Mouse (Mus musculus) forebrain, embryonic 13.5 days (tissue): Measurements from ENCODE around the gene Cenpt. TPM values are rescaled to one million over a fixed set of nuclear protein-coding genes. Genes with fewer than 3 reads are reported as not detected.

ENCODE experiments used
- ATAC-seq: fragments of 200-750 bp; cut with Nextera tagmentation; 2 replicates; pipeline ENCODE4 v1.8.0; 2017
- H3K27ac ChIP-seq: fragments of 300-500 bp; sonication (generic); 2 replicates; pipeline ENCODE4 v1.5.1; 2015; ENCODE audit warnings: inconsistent platforms, mild to moderate bottlenecking, moderate library complexity
- H3K27me3 ChIP-seq: fragments of 300-500 bp; sonication (generic); 2 replicates; pipeline ENCODE4 v1.6.1; 2015; ENCODE audit warnings: mild to moderate bottlenecking, inconsistent platforms
- H3K36me3 ChIP-seq: fragments of 300-500 bp; sonication (generic); 2 replicates; pipeline ENCODE4 v1.6.1; 2015; ENCODE audit warnings: mild to moderate bottlenecking, inconsistent platforms; ENCODE audit not compliant: poor library complexity, severe bottlenecking
- H3K4me1 ChIP-seq: fragments of 300-500 bp; sonication (generic); 2 replicates; pipeline ENCODE4 v1.6.1; 2015; ENCODE audit warnings: inconsistent platforms
- H3K4me2 ChIP-seq: fragments of 300-500 bp; sonication (generic); 2 replicates; pipeline ENCODE4 v1.6.1; 2015; ENCODE audit warnings: inconsistent platforms, mild to moderate bottlenecking, moderate library complexity
- H3K4me3 ChIP-seq: fragments of 300-500 bp; sonication (generic); 2 replicates; pipeline ENCODE4 v1.5.1; 2015; ENCODE audit warnings: mild to moderate bottlenecking, inconsistent platforms
- H3K9ac ChIP-seq: fragments of 300-500 bp; sonication (generic); 2 replicates; pipeline ENCODE4 v1.6.1; 2015; ENCODE audit warnings: mild to moderate bottlenecking, inconsistent platforms
- H3K9me3 ChIP-seq: fragments of 300-500 bp; sonication (generic); replicated peaks from 2 replicates; pipeline ENCODE4 v1.6.1; 2016; ENCODE audit warnings: inconsistent platforms
- WGBS: fragments of 180-500 bp; shearing (Covaris S2); methylation state at CpG from one replicate; pipeline ENCODE4 v1.1.7; 2015; 5-methylcytosine and 5-hydroxymethylcytosine counted together
- polyA plus RNA-seq: library from polyadenylated mRNA; unstranded; fragments of >200 nt; fragmentation: Nextera tagmentation; extraction: Ambion mirVana; gene quantifications from 2 replicates; pipeline ENCODE4 v1.2.1, GENCODE M21; 2015

Gene Cenpt
- polyA plus RNA-seq, result 68.8 and 71.4 TPM in 2 replicates

DNA sequence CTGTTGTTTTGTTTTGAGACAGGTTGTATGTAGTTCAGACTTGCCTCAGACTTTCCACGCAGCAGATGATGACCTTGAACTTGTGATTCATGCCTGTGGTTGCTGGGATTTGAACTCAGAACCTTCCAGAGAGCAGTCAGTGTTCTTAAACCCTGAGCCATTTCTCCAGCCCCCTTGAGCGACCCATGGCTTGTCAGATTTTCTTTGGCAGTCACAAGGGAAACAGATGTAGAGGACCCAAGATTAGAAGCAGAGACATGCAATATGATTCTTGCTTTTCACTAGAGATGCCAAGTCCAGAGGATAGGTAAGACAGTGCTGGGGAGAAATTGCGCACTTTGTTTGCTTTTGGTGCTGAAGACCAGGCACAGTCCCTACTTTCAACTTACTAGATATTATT, at the start of gene Cenpt:
Gene Cenpt, minus strand, starts transcription at position 101 of the 400 bp plus-strand sequence.
- Histone ChIP-seq H3K4me1 (peaks cover 40% of the 10 kb centered on the region), H3K4me3 (no peak within 1 kb of the TSS), H3K36me3 (peaks cover 14% of the 10 kb centered on the region), H3K27ac (no peak within 1 kb of the TSS), H3K27me3 (no peaks in the 10 kb centered on the region), H3K9me3 (no peaks in the 10 kb centered on the region), H3K4me2 (no peak within 1 kb of the TSS), H3K9ac (no peak within 1 kb of the TSS)
- WGBS, result 96% methylated on average over 3 of the region's 3 CpGs
- no peak for ATAC-seq

DNA sequence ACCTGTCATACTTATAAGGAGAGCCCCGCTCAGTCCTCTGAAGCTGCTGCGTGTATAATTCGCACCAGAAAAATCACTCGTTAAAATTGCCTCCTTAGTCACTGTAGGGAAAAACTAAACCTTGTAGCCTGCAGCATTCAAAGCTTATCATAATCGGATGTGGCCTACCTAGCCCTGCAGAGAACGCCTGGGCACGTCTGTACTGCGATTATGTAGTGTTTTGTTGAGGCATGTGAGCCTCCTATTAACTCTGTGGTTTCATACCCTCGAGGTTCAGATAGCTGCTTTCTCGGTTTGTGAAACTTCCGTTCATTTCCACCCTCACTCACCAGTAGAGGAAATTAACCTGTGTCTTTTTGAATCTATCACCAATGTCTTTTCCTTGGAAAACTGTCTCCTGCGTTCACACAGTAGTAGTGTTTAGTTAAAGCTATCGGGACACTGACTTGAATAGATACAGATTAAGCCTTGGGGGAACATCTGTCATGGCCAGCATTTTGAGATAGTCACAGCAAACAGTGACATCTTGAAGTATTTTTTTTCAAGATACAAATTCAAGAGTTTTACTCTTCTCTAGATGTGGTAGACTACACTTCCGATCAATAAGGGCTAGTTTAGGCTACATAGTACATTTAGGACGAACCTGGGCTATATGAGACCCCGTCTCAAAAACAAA, 48.0 kb upstream of the Cenpt start:
- peak overlapping the region; percentile 84; the same call in 1 of the 2 replicates for H3K27ac ChIP-seq
- peaks cover 14% of the 10 kb centered on the region for H3K4me1 ChIP-seq
- ATAC-seq, result no peak
- no peaks in the 10 kb centered on the region for H3K9me3 ChIP-seq
- H3K36me3 ChIP-seq, result no peaks in the 10 kb centered on the region
- peak overlapping the region; percentile 95 for H3K4me3 ChIP-seq
- peak overlapping the region; percentile 97 for H3K9ac ChIP-seq
- 39% methylated on average over 16 of the region's 16 CpGs for WGBS
- H3K27me3 ChIP-seq, result no peaks in the 10 kb centered on the region
- peak overlapping the region; percentile 90 for H3K4me2 ChIP-seq

DNA sequence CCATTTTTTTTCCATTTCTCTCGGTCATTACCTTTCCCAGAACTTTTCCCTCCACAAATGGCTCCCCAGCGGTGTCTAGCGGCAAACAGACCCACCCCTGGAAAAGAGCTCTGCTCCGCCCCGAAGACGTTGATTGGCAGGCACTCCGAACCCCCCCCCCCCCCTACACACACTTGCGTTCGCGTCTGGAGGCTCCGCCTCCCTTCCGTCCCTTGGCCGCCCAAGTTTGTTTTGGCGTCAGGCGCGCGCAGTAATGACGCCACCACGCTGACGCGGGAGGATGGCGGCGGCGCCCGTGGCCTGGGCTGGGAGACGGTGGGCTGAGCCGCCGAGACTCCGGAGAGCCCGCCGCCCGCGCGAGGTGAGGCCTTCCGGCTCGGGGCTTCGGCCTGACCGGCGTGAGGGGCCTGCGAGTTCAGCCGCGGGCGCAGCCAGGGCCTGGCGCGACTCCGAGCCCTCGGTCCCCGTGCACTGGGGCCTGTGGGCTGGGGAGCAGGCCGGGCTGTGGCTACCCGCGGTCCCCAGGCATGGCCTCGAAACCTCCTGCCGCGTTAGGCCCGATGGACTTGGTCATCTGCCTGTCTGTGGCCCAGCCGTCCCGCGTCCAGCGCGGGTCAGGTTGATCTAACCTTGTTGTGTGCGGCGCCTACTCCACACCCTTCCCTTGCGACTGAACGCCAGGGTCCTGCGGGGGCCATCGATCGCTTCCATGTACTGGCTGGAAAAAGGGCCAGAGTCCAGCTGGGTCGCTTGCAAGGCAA, 47.3 kb upstream of the Cenpt start, which contains the start of gene Pskh1:
Gene Pskh1, plus strand, starts transcription at position 262 of the 761 bp plus-strand sequence.
- H3K4me3 ChIP-seq, result peak within 1 kb of the TSS; percentile 95
- under 1% methylated on average over 63 of the region's 68 CpGs for WGBS
- no peaks in the 10 kb centered on the region for H3K9me3 ChIP-seq
- H3K4me1 ChIP-seq, result peaks cover 14% of the 10 kb centered on the region
- peak within 1 kb of the TSS; percentile 90 for H3K4me2 ChIP-seq
- H3K27ac ChIP-seq, result peak within 1 kb of the TSS; percentile 84
- peak within 1 kb of the TSS; percentile 97 for H3K9ac ChIP-seq
- ATAC-seq, result peak; percentile 97
- H3K36me3 ChIP-seq, result no peaks in the 10 kb centered on the region
- H3K27me3 ChIP-seq, result no peaks in the 10 kb centered on the region

GRCm38 (mm10) chr8:105897801-105898480, 44.9 kb upstream of the Cenpt start:
- no peak overlapping the region for H3K9ac ChIP-seq
- ATAC-seq, result no peak
- no peaks in the 10 kb centered on the region for H3K9me3 ChIP-seq
- peaks cover 22% of the 10 kb centered on the region for H3K4me1 ChIP-seq
- no peak overlapping the region for H3K27ac ChIP-seq
- H3K4me3 ChIP-seq, result no peak overlapping the region
- 82% methylated on average over 9 of the region's 9 CpGs for WGBS
- peaks cover 3% of the 10 kb centered on the region; the same call in 1 of the 2 replicates for H3K36me3 ChIP-seq
- H3K27me3 ChIP-seq, result no peaks in the 10 kb centered on the region
- no peak overlapping the region for H3K4me2 ChIP-seq

DNA sequence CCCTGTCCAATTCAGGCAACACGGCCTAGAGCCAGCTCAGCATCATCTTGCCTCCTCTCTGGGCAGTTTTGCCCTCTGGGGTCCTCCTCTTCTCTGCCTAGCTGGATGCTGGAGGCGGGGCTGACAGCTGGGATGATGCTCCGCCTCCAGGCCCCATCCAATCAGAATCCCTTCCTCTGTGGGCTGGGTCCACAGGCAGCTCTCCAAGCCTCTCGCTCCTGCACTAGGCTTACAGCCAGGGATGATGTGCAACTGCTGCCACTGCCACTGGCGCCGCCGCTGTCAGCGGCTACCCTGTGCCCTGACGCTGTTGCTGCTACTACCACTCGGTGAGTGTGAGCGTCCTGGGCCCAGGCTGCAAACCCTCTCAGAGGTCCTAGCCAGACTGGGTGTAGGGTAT, 40.3 kb upstream of the Cenpt start, which contains the start of gene Nrn1l:
Gene Nrn1l, plus strand, starts transcription at position 229 of the 400 bp plus-strand sequence.
- H3K4me2 ChIP-seq, result peak within 1 kb of the TSS; percentile 43
- 4% methylated on average over 11 of the region's 11 CpGs for WGBS
- peak; percentile 89 for ATAC-seq
- 0 out of 2 replicates have a peak within 1 kb of the TSS, but pooled peaks have one; percentile 28 for H3K9ac ChIP-seq
- H3K27me3 ChIP-seq, result no peaks in the 10 kb centered on the region
- 0 out of 2 replicates have a peak within 1 kb of the TSS, but pooled peaks have one; percentile 12 for H3K27ac ChIP-seq
- 0 out of 2 replicates have a peak within 1 kb of the TSS, but pooled peaks have one; percentile 2 for H3K4me3 ChIP-seq
- peaks cover 9% of the 10 kb centered on the region for H3K4me1 ChIP-seq
- no peaks in the 10 kb centered on the region for H3K9me3 ChIP-seq
- peaks cover 49% of the 10 kb centered on the region for H3K36me3 ChIP-seq

GRCm38 (mm10) chr8:105892432-105892831, 39.4 kb upstream of the Cenpt start:
- no peak overlapping the region for H3K9ac ChIP-seq
- no peak for ATAC-seq
- peaks cover 58% of the 10 kb centered on the region for H3K36me3 ChIP-seq
- no peak overlapping the region for H3K4me3 ChIP-seq
- WGBS, result 85% methylated on average over 6 of the region's 6 CpGs
- no peaks in the 10 kb centered on the region for H3K27me3 ChIP-seq
- no peaks in the 10 kb centered on the region for H3K9me3 ChIP-seq
- H3K4me1 ChIP-seq, result peaks cover 9% of the 10 kb centered on the region
- no peak overlapping the region for H3K27ac ChIP-seq
- no peak overlapping the region for H3K4me2 ChIP-seq

- H3K36me3 ChIP-seq, result peaks cover 74% of the 10 kb centered on the region
- WGBS, result 93% methylated on average over 6 of the region's 6 CpGs
- no peak for ATAC-seq
Measured at GRCm38 (mm10) chr8:105890870-105891269, 37.8 kb upstream of the Cenpt start.

GRCm38 (mm10) chr8:105889756-105890465, 36.8 kb upstream of the Cenpt start:
- WGBS, result 94% methylated on average over 12 of the region's 12 CpGs
- H3K27ac ChIP-seq, result no peak overlapping the region
- H3K36me3 ChIP-seq, result peaks cover 83% of the 10 kb centered on the region
- no peak for ATAC-seq
- peaks cover 9% of the 10 kb centered on the region for H3K4me1 ChIP-seq
- H3K4me2 ChIP-seq, result no peak overlapping the region
- H3K9ac ChIP-seq, result no peak overlapping the region
- H3K27me3 ChIP-seq, result no peaks in the 10 kb centered on the region
- no peaks in the 10 kb centered on the region for H3K9me3 ChIP-seq
- H3K4me3 ChIP-seq, result no peak overlapping the region

More at GRCm38 (mm10) chr8:105890870-105891269, 37.8 kb upstream of the Cenpt start:
- Histone ChIP-seq H3K27ac (no peak overlapping the region), H3K4me3 (no peak overlapping the region), H3K9me3 (no peaks in the 10 kb centered on the region), H3K27me3 (no peaks in the 10 kb centered on the region), H3K9ac (no peak overlapping the region), H3K4me1 (peaks cover 9% of the 10 kb centered on the region), H3K4me2 (no peak overlapping the region)

GRCm38 (mm10) chr8:105880754-105881520, 27.9 kb upstream of the Cenpt start, which contains the start of gene Edc4:
Gene Edc4, plus strand, starts transcription at chr8:105880881.
- Histone ChIP-seq H3K9ac (peak within 1 kb of the TSS; percentile 90), H3K27ac (0 out of 2 replicates have a peak within 1 kb of the TSS, but pooled peaks have one; percentile 45), H3K4me1 (peaks cover 27% of the 10 kb centered on the region), H3K9me3 (no peaks in the 10 kb centered on the region), H3K4me3 (peak within 1 kb of the TSS; percentile 88), H3K36me3 (peaks cover 59% of the 10 kb centered on the region), H3K27me3 (no peaks in the 10 kb centered on the region), H3K4me2 (peak within 1 kb of the TSS; percentile 88)
- 1% methylated on average over 45 of the region's 45 CpGs for WGBS
- ATAC-seq, result peak; percentile 86

DNA sequence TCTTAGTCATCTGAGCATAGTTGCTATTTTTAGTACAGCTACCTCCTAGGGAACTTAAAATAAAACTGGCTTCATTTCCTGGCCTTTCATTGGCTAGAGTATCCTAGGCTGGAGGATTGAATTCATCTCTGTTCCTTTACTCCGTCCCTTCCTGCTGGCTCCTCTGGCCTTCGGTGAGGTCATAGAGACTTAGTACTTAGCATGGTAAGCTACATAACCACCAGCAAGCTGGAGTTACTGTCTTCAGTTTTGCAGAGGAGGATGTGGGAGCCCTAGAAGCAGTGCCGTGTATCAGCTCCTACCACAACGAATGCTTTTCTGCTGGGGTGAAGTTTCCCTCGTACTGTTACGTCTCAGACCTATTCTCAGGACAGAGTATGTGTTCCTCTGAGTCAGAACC, 21.2 kb upstream of the Cenpt start:
- ATAC-seq, result no peak
- Histone ChIP-seq H3K36me3 (peaks cover 81% of the 10 kb centered on the region), H3K27ac (no peak overlapping the region), H3K9me3 (no peaks in the 10 kb centered on the region), H3K4me3 (no peak overlapping the region), H3K27me3 (no peaks in the 10 kb centered on the region), H3K4me1 (no peaks in the 10 kb centered on the region), H3K4me2 (no peak overlapping the region), H3K9ac (no peak overlapping the region)
- 92% methylated on average over 6 of the region's 6 CpGs for WGBS
